Mouse (Mus musculus) forebrain, embryonic 10.5 days (tissue): Measurements from ENCODE around the gene Zcchc17. TPM values are rescaled to one million over a fixed set of nuclear protein-coding genes. Genes with fewer than 3 reads are reported as not detected.
A peak's percentile ranks its signal among the peaks of the same experiment; 100 is the strongest.

Experiments used
- DNase-seq: peaks from one replicate; pipeline ENCODE4 v3.0.0-alpha.2; 2017; ENCODE audit warnings: low spot score; ENCODE audit errors: extremely low spot score
- H3K27ac ChIP-seq: fragments of 300-500 bp; sonication (generic); 2 replicates; pipeline ENCODE4 v1.5.1; 2016; ENCODE audit warnings: mild to moderate bottlenecking
- H3K27me3 ChIP-seq: fragments of 300-500 bp; sonication (generic); 2 replicates; pipeline ENCODE4 v1.6.1; 2016; ENCODE audit warnings: mild to moderate bottlenecking; ENCODE audit not compliant: poor library complexity, severe bottlenecking
- H3K36me3 ChIP-seq: fragments of 300-500 bp; sonication (generic); replicated peaks from 2 replicates; pipeline ENCODE4 v1.6.1; 2016; ENCODE audit warnings: mild to moderate bottlenecking, moderate library complexity
- H3K4me1 ChIP-seq: fragments of 300-500 bp; sonication (generic); 2 replicates; pipeline ENCODE4 v1.6.1; 2016
- H3K4me3 ChIP-seq: fragments of 300-500 bp; sonication (generic); 2 replicates; pipeline ENCODE4 v1.5.1; 2016; ENCODE audit warnings: mild to moderate bottlenecking, moderate library complexity
- H3K9me3 ChIP-seq: fragments of 300-500 bp; sonication (generic); 2 replicates; pipeline ENCODE4 v1.6.1; 2016; ENCODE audit warnings: mild to moderate bottlenecking, moderate library complexity
- WGBS: fragments of 180-500 bp; shearing (Covaris S2); methylation state at CpG from one replicate; pipeline ENCODE4 v1.1.7; 2016; 5-methylcytosine and 5-hydroxymethylcytosine counted together
- polyA plus RNA-seq: library from polyadenylated mRNA; unstranded; fragments of >200 nt; fragmentation: Nextera tagmentation; extraction: Ambion mirVana; gene quantifications from 2 replicates; pipeline ENCODE4 v1.2.1, GENCODE M21; 2016

The Zcchc17 gene
- polyA plus RNA-seq, 1 experiment from 2014 or later = 68.8 TPM

- peaks cover 11% of the 10 kb centered on the region for H3K4me1 ChIP-seq
- no peak overlapping the region for H3K4me3 ChIP-seq
- H3K36me3 ChIP-seq = no peaks in the 10 kb centered on the region
- H3K9me3 ChIP-seq = no peaks in the 10 kb centered on the region
- DNase-seq = no peak
- WGBS = 85% methylated on average over 13 of the region's 13 CpGs
- H3K27ac ChIP-seq = peak overlapping the region; percentile 15; the same call in 1 of the 2 replicates
- H3K27me3 ChIP-seq = peaks cover 17% of the 10 kb centered on the region; the same call in 1 of the 2 replicates
Observed at GRCm38 (mm10) chr4:130296243-130296965, 63.3 kb downstream of the Zcchc17 start.

GRCm38 (mm10) chr4:130295047-130295745 is 64.5 kb downstream of the Zcchc17 start:
- Histone ChIP-seq H3K4me3 (no peak overlapping the region), H3K4me1 (peaks cover 11% of the 10 kb centered on the region), H3K36me3 (no peaks in the 10 kb centered on the region), H3K9me3 (no peaks in the 10 kb centered on the region), H3K27me3 (peaks cover 10% of the 10 kb centered on the region; the same call in 1 of the 2 replicates), H3K27ac (peak overlapping the region; percentile 9; the same call in 1 of the 2 replicates)
- 61% methylated on average over 23 of the region's 23 CpGs for WGBS
- no peak for DNase-seq

GRCm38 (mm10) chr4:130294513-130294912 is 65.2 kb downstream of the Zcchc17 start:
- H3K4me1 ChIP-seq = peaks cover 10% of the 10 kb centered on the region

DNA sequence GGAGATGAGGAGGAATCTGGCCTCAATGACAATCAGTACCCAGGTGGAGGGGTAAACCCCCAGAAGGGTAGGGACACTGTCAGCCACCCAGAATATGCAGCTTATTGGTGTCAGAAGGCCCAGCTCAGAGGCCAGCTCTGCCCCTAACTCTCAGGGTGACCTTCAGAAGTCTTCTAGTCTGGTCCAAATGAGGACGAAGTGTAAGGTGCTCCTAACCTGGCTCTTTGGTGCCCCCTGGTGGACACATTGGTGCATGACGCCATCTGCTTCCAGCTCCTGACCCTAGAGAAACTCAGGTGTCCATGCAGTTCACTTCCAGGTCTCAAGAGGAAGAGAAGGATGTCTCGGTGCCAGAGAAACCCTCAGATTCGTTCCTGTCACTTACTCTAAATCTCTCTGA is 67.5 kb downstream of the Zcchc17 start:
- Histone ChIP-seq H3K4me3 (no peak overlapping the region), H3K9me3 (no peaks in the 10 kb centered on the region), H3K36me3 (no peaks in the 10 kb centered on the region), H3K27ac (no peak overlapping the region), H3K4me1 (peaks cover 7% of the 10 kb centered on the region), H3K27me3 (peaks cover 10% of the 10 kb centered on the region)
- DNase-seq = peak; percentile 87
- WGBS = 7% methylated on average over 4 of the region's 4 CpGs

More at GRCm38 (mm10) chr4:130294513-130294912, 65.2 kb downstream of the Zcchc17 start:
- H3K27ac ChIP-seq = no peak overlapping the region
- peaks cover 9% of the 10 kb centered on the region; the same call in 1 of the 2 replicates for H3K27me3 ChIP-seq
- WGBS = 88% methylated on average over 8 of the region's 8 CpGs
- DNase-seq = no peak
- H3K36me3 ChIP-seq = no peaks in the 10 kb centered on the region
- H3K9me3 ChIP-seq = no peaks in the 10 kb centered on the region
- H3K4me3 ChIP-seq = no peak overlapping the region

DNA sequence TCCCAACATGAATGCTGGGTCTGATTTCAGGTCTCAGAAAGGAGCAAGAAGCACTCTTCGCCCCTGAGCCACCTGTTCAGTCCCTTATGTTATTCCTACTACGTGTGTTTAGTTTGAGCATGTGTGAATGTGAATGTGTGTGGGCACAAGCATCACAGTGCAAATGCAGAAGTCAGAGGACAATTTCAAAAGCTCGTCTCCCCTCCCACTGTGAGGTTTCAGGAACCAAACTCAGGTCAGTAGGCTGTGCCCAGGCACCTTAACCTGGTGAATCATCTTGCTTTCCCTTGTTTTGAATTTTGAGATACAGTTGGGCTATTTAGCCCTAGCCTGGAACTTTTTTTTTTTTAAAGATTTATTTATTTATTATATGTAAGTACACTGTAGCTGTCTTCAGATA is 69.9 kb downstream of the Zcchc17 start:
- no peak for DNase-seq
- no peaks in the 10 kb centered on the region for H3K36me3 ChIP-seq
- no peaks in the 10 kb centered on the region for H3K4me1 ChIP-seq
- no peaks in the 10 kb centered on the region for H3K9me3 ChIP-seq
- 77% methylated on average over 3 of the region's 3 CpGs for WGBS
- H3K27me3 ChIP-seq = peaks cover 14% of the 10 kb centered on the region
- no peak overlapping the region for H3K4me3 ChIP-seq
- no peak overlapping the region for H3K27ac ChIP-seq

- no peak for DNase-seq
Observed at GRCm38 (mm10) chr4:130286531-130286930, 73.2 kb downstream of the Zcchc17 start.

DNA sequence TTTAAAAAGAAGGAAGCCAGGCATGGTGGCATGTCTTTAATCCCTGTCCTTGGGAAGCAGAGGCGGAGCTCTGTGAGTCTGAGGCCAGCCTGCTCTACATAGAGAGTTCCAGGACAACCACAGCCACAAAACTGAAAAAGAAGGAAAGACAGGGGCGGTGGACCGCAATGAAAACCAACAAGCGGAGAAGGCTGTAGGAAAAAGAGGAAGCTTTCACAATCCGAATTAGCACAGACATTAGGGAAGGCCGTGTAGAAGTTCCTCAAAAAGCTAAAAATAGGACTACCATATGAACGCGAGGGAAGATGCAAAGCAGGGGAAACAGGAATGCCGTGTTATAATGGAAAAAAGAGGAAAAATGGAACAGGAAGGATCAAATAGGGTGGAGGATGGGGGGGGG is 75.9 kb downstream of the Zcchc17 start:
- H3K36me3 ChIP-seq = no peaks in the 10 kb centered on the region
- H3K4me3 ChIP-seq = no peak overlapping the region
- no peaks in the 10 kb centered on the region for H3K9me3 ChIP-seq
- no peaks in the 10 kb centered on the region for H3K4me1 ChIP-seq
- peaks cover 37% of the 10 kb centered on the region for H3K27me3 ChIP-seq
- WGBS = 87% methylated on average over 9 of the region's 9 CpGs
- no peak overlapping the region for H3K27ac ChIP-seq
- no peak for DNase-seq

More at GRCm38 (mm10) chr4:130286531-130286930, 73.2 kb downstream of the Zcchc17 start:
- no peaks in the 10 kb centered on the region for H3K36me3 ChIP-seq
- 59% methylated on average over 3 of the region's 3 CpGs for WGBS
- no peaks in the 10 kb centered on the region for H3K4me1 ChIP-seq
- H3K27ac ChIP-seq = no peak overlapping the region
- H3K9me3 ChIP-seq = no peaks in the 10 kb centered on the region
- peaks cover 24% of the 10 kb centered on the region for H3K27me3 ChIP-seq
- H3K4me3 ChIP-seq = no peak overlapping the region

GRCm38 (mm10) chr4:130282856-130283255 is 76.9 kb downstream of the Zcchc17 start:
- peaks cover 45% of the 10 kb centered on the region for H3K27me3 ChIP-seq
- DNase-seq = no peak
- H3K27ac ChIP-seq = no peak overlapping the region
- H3K9me3 ChIP-seq = no peaks in the 10 kb centered on the region
- H3K36me3 ChIP-seq = no peaks in the 10 kb centered on the region
- H3K4me1 ChIP-seq = no peaks in the 10 kb centered on the region
- WGBS = 81% methylated on average over 5 of the region's 5 CpGs
- H3K4me3 ChIP-seq = no peak overlapping the region

GRCm38 (mm10) chr4:130279105-130279504 is 80.6 kb downstream of the Zcchc17 start, which contains the start of gene Serinc2:
Gene Serinc2 (minus strand): TSS chr4:130279205.
- Histone ChIP-seq H3K4me1 (peaks cover 29% of the 10 kb centered on the region), H3K36me3 (no peaks in the 10 kb centered on the region), H3K9me3 (no peaks in the 10 kb centered on the region), H3K27me3 (peaks cover 69% of the 10 kb centered on the region), H3K27ac (no peak within 1 kb of the TSS), H3K4me3 (no peak within 1 kb of the TSS)
- 69% methylated on average over 2 of the region's 2 CpGs for WGBS
- no peak for DNase-seq

- Histone ChIP-seq H3K27me3 (peaks cover 83% of the 10 kb centered on the region), H3K4me1 (peaks cover 44% of the 10 kb centered on the region), H3K9me3 (no peaks in the 10 kb centered on the region), H3K27ac (no peak overlapping the region), H3K36me3 (no peaks in the 10 kb centered on the region), H3K4me3 (no peak overlapping the region)
- no peak for DNase-seq
- WGBS = 70% methylated on average over 7 of the region's 7 CpGs
Observed at GRCm38 (mm10) chr4:130276573-130277176, 83.1 kb downstream of the Zcchc17 start.

- Histone ChIP-seq H3K4me1 (peaks cover 44% of the 10 kb centered on the region), H3K27ac (peak overlapping the region; percentile 97), H3K27me3 (peaks cover 82% of the 10 kb centered on the region), H3K36me3 (peaks cover 4% of the 10 kb centered on the region), H3K9me3 (no peaks in the 10 kb centered on the region), H3K4me3 (peak overlapping the region; percentile 81)
- 50% methylated on average over 5 of the region's 5 CpGs for WGBS
- DNase-seq = no peak
Observed at GRCm38 (mm10) chr4:130275823-130276105, 84.0 kb downstream of the Zcchc17 start.

DNA sequence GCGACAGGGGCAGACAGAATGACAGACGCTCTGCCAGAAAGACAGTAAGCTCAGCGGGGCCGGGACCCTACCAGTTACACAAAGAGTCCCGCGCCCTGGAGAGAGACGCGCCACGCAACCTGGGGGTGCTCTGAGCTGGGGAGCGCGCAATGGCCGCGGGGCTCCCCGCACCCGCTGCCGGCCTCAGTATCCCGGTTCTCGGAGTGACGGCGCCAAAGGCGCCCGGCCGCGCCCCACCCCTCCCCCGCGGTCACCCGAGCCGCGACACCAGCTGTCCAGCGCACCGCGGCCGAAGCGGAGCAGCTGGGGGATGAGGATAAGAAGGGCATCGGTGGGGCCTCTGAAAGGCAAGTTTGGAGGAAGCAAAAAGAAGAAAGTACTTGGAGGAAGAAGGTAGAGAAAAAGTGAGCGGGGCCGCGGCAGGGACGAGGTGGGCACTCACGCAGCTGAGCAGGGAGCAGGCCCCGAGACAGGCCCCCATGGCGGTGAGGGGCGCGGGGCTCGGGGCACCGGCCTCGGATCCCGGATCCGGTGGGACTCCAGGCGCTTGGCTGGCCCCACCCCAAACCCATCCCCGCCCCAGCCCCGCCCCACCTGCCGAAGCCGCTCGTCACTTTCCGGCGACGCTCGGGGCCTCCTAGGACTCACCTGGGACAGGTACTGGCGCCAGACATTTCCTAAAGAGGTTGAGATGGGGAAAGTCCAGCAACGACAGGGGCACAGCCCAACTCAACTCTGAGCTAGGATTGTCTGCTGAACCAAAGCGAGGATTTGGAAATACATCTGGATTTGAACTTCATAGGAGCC is 84.5 kb downstream of the Zcchc17 start:
- H3K27me3 ChIP-seq = peaks cover 78% of the 10 kb centered on the region
- no peaks in the 10 kb centered on the region for H3K9me3 ChIP-seq
- H3K4me1 ChIP-seq = peaks cover 44% of the 10 kb centered on the region
- WGBS = 1% methylated on average over 62 of the region's 62 CpGs
- DNase-seq = peak; percentile 67
- peaks cover 7% of the 10 kb centered on the region for H3K36me3 ChIP-seq
- peak overlapping the region; percentile 97 for H3K27ac ChIP-seq
- H3K4me3 ChIP-seq = peak overlapping the region; percentile 81
